Mouse (Mus musculus) stomach, embryonic 14.5 days (tissue): ENCODE measurements around the gene Atp5s. TPM values are rescaled to one million over a fixed set of nuclear protein-coding genes. Genes with fewer than 3 reads are reported as not detected.
A peak's percentile ranks its signal among the peaks of the same experiment; 100 is the strongest.

ENCODE experiments used
- ATAC-seq: fragments of 200-750 bp; cut with Nextera tagmentation; 2 replicates; pipeline ENCODE4 v1.8.0; 2017; ENCODE audit warnings: low read depth, moderate TSS enrichment; ENCODE audit not compliant: insufficient number of reproducible peaks, insufficient read depth, low FRiP score
- H3K27ac ChIP-seq: fragments of 300-500 bp; sonication (generic); 2 replicates; pipeline ENCODE4 v1.5.1; 2014; ENCODE audit warnings: mild to moderate bottlenecking, low read length, moderate library complexity, mixed read lengths
- H3K27me3 ChIP-seq: fragments of 300-500 bp; sonication (generic); 2 replicates; pipeline ENCODE4 v1.6.1; 2014; ENCODE audit warnings: low read length, control low read depth, mixed read lengths; ENCODE audit not compliant: control insufficient read depth, insufficient read depth
- H3K36me3 ChIP-seq: fragments of 300-500 bp; sonication (generic); 2 replicates; pipeline ENCODE4 v1.6.1; 2014; ENCODE audit warnings: mild to moderate bottlenecking, control low read depth, low read length, moderate library complexity, mixed read lengths; ENCODE audit not compliant: control insufficient read depth, insufficient read depth
- H3K4me1 ChIP-seq: fragments of 300-500 bp; sonication (generic); 2 replicates; pipeline ENCODE4 v1.6.1; 2014; ENCODE audit warnings: low read length, control low read depth, mixed read lengths; ENCODE audit not compliant: control insufficient read depth, insufficient read depth
- H3K4me2 ChIP-seq: fragments of 300-500 bp; sonication (generic); replicated peaks from 2 replicates; pipeline ENCODE4 v1.6.1; 2014; ENCODE audit warnings: low read depth, low read length, control low read depth
- H3K4me3 ChIP-seq: fragments of 300-500 bp; sonication (generic); 2 replicates; pipeline ENCODE4 v1.5.1; 2014; ENCODE audit warnings: low read depth, low read length, control low read depth
- H3K9ac ChIP-seq: fragments of 300-500 bp; sonication (generic); replicated peaks from 2 replicates; pipeline ENCODE4 v1.6.1; 2014; ENCODE audit warnings: low read depth, mild to moderate bottlenecking, control low read depth, low read length, moderate library complexity, mixed read lengths
- H3K9me3 ChIP-seq: fragments of 300-500 bp; sonication (generic); 2 replicates; pipeline ENCODE4 v1.6.1; 2016; ENCODE audit warnings: low read depth, low read length, control low read depth; ENCODE audit not compliant: control insufficient read depth
- WGBS: fragments of 180-500 bp; shearing (Covaris S2); extraction: QIAGEN DNeasy Blood & Tissue Kit; methylation state at CpG from one replicate; pipeline ENCODE4 v1.1.7; 2014; 5-methylcytosine and 5-hydroxymethylcytosine counted together
- microRNA counts: library from miRNA; unstranded; fragments of <30 nt; microRNA quantifications from one replicate; lab custom pipeline; 2016
- microRNA-seq: library from miRNA; unstranded; fragments of <30 nt; microRNA quantifications from one replicate; pipeline ENCODE4, GENCODE M21; 2016
- polyA plus RNA-seq: library from polyadenylated mRNA; unstranded; fragments of >200 nt; fragmentation: Nextera tagmentation; extraction: Ambion mirVana; gene quantifications from 2 replicates; pipeline ENCODE4 v1.2.1, GENCODE M21; 2014

Gene Atp5s
- polyA plus RNA-seq, 1 experiment from 2014 or later: 37.2 TPM

DNA sequence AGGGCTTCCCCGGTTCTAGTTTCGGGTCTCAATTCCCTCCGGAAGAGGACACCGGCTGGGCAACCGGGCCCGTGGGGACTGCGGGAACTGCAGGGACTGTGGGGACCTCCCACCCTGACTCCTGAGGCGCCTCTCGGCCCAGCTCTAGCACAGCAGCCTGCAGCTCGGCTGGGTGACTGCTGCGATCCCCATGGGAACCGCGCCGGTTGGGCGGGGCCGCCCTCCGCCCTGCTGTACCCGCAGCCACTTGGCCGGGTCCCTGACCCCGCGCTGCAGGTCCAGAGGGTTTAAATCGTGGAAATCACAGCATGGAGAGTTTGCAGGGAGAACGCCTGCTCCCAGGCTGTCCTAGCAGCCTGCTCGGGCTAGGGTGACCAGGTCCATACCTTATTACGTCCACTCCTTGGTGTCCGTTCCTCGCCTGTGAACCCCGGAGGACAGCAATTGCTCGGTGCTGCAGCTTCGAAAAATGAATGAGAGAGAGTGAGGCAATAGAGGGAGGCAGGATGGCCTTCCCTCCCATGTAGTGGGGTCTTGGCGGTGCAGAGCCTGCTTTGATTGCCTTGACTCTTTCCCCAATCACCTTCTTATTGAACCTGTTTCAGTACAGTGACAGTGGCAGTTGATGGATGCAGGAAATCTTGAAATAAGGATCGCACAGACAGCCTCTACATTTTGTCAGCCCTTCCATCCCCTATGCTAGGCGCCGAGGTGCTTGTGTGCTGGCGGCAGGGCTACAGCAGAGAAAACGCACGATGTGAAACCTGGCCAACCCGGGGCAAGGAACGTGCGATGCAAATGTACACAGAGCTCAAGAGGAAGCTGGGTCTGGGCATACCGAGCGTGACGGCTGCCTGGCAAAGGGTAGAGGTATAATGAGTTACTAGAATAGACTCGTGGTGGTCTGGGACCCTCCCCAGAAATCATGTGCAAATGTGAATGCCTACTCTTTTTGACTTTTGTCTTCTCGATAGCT, 66.1 kb downstream of the Atp5s start, which contains the start of gene Cdkl1:
Gene Cdkl1, minus strand, starts transcription at position 738 of the 976 bp plus-strand sequence.
- peak within 1 kb of the TSS; percentile 98 for H3K4me2 ChIP-seq
- ATAC-seq: peak; percentile 89
- peak within 1 kb of the TSS; percentile 50 for H3K4me3 ChIP-seq
- H3K36me3 ChIP-seq: no peaks in the 10 kb centered on the region
- WGBS: 3% methylated on average over 45 of the region's 45 CpGs
- no peaks in the 10 kb centered on the region for H3K27me3 ChIP-seq
- peaks cover 3% of the 10 kb centered on the region; the same call in 1 of the 2 replicates for H3K4me1 ChIP-seq
- H3K9me3 ChIP-seq: no peaks in the 10 kb centered on the region
- H3K9ac ChIP-seq: peak within 1 kb of the TSS; percentile 11
- H3K27ac ChIP-seq: no peak within 1 kb of the TSS; the same call in 1 of the 2 replicates

MicroRNA genes within 50 kb of the gene (microRNA counts, 519-probe panel; counts per million panel counts)
- microRNA mmu-miR-681 (lab: Ali Mortazavi, UCI): not detected

Small RNAs within 50 kb of the gene (microRNA-seq; reads per million reads assigned to microRNA genes)
- not detected for gene Mir681

Other genes with a start within 250 kb of the Atp5s start
- 20.7 and 22.6 TPM in 2 replicates for gene Vcpkmt, start 141.9 kb upstream of the Atp5s start, polyA plus RNA-seq
- gene Sos2, start 43.1 kb upstream of the Atp5s start, polyA plus RNA-seq: 14.3 and 15.0 TPM in 2 replicates
- gene L2hgdh, start 77 bp upstream of the Atp5s start, polyA plus RNA-seq: 18.3 and 19.6 TPM in 2 replicates
- 1.1 and 2.4 TPM in 2 replicates for gene Cdkl1, start 66.3 kb downstream of the Atp5s start, polyA plus RNA-seq
- gene Atl1, start 167.7 kb downstream of the Atp5s start, polyA plus RNA-seq: 7.3 and 7.5 TPM in 2 replicates
- 37.4 and 41.5 TPM in 2 replicates for gene Map4k5, start 168.2 kb downstream of the Atp5s start, polyA plus RNA-seq